Comparison of ENCODE assay signal across 8 mouse cellular contexts in genomic region chr2:90870136-90870601, GRCm38 (mm10). TPM values are rescaled to one million over a fixed set of nuclear protein-coding genes. Genes with fewer than 3 reads are reported as not detected.
DNase-seq lines count a peak whose midpoint lies in the region; ATAC-seq and TF ChIP-seq lines count a peak whose summit lies in the region.

No protein-coding gene starts in this region.

- H3K4me3 ChIP-seq in kidney, embryonic 16.5 days (ENCODE audit: low read length) = no peak overlapping the region
- H3K4me3 ChIP-seq in kidney, adult 2 months (ENCODE audit: insufficient read depth, low read depth, low read length) = no peak overlapping the region
- no peak overlapping the region for H3K4me3 ChIP-seq in bone marrow, adult 2 months (replicated peaks; ENCODE audit: control insufficient read depth, low read depth, low read length)
- peak overlapping the region; percentile 31 for H3K4me3 ChIP-seq in heart, embryonic 10.5 days
- H3K4me3 ChIP-seq in liver, embryonic 11.5 days (ENCODE audit: low read depth, low read length) = 0 out of 2 replicates have a peak overlapping the region, but pooled peaks have one; percentile 8

- no peak overlapping the region for H3K4me2 ChIP-seq in kidney, embryonic 16.5 days (replicated peaks; ENCODE audit: low read depth, low read length)
- peak overlapping the region; percentile 53 for H3K4me2 ChIP-seq in liver, embryonic 11.5 days

- no peak for TF ChIP-seq CTCF in kidney, adult 2 months (conservative IDR thresholded peaks at IDR 0.05; ENCODE audit: insufficient read depth, insufficient read length, low read depth, low read length)
- TF ChIP-seq CTCF in bone marrow, adult 2 months (IDR thresholded peaks at IDR 0.05; ENCODE audit: control insufficient read depth, insufficient read depth, low read length) = no peak

- no peak for TF ChIP-seq POLR2A in kidney, adult 2 months (IDR thresholded peaks at IDR 0.05; ENCODE audit: low read depth, low read length)
- TF ChIP-seq POLR2A in bone marrow, adult 2 months (IDR thresholded peaks at IDR 0.05; ENCODE audit: borderline replicate concordance, control insufficient read depth, low read depth, low read length) = no peak

- H3K9ac ChIP-seq in kidney, embryonic 16.5 days (replicated peaks; ENCODE audit: low read length) = no peak overlapping the region
- H3K9ac ChIP-seq in liver, embryonic 11.5 days (ENCODE audit: low read depth, low read length) = 0 out of 2 replicates have a peak overlapping the region, but pooled peaks have one; percentile 6

- peaks cover 16% of the 10 kb centered on the region for H3K36me3 ChIP-seq in kidney, embryonic 16.5 days (ENCODE audit: insufficient read depth, low read length)
- peaks cover 4% of the 10 kb centered on the region for H3K36me3 ChIP-seq in kidney, adult 2 months (ENCODE audit: control insufficient read depth, insufficient read depth, low read length)
- H3K36me3 ChIP-seq in heart, embryonic 10.5 days = peaks cover 31% of the 10 kb centered on the region
- H3K36me3 ChIP-seq in liver, embryonic 11.5 days (ENCODE audit: control insufficient read depth, insufficient read depth, low read length) = peaks cover 3% of the 10 kb centered on the region

- no peaks in the 10 kb centered on the region for H3K4me1 ChIP-seq in kidney, embryonic 16.5 days (ENCODE audit: insufficient read depth, low read length)
- H3K4me1 ChIP-seq in kidney, adult 2 months (ENCODE audit: control insufficient read depth, insufficient read depth, low read length) = no peaks in the 10 kb centered on the region
- no peaks in the 10 kb centered on the region; the same call in 1 of the 2 replicates for H3K4me1 ChIP-seq in bone marrow, adult 2 months (ENCODE audit: control insufficient read depth, insufficient read depth, low read length)
- peaks cover 40% of the 10 kb centered on the region for H3K4me1 ChIP-seq in heart, embryonic 10.5 days
- peaks cover 34% of the 10 kb centered on the region for H3K4me1 ChIP-seq in liver, embryonic 11.5 days (replicated peaks; ENCODE audit: control insufficient read depth, insufficient read depth, low read length)

- DNase-seq in kidney, adult 2 months = no peak
- DNase-seq in heart, embryonic 10.5 days (ENCODE audit: low spot score) = peak; percentile 95
- DNase-seq in liver, embryonic 11.5 days (ENCODE audit: low spot score) = no peak
- peak; percentile 54 for DNase-seq in skeletal muscle tissue, adult 2 months (ENCODE audit: low read depth, low spot score)
- DNase-seq in adrenal gland, postnatal 36 days = no peak
- no peak for DNase-seq in retina, embryonic 14.5 days (ENCODE audit: low spot score)

- H3K27ac ChIP-seq in kidney, embryonic 16.5 days (ENCODE audit: low read length) = no peak overlapping the region
- no peak overlapping the region for H3K27ac ChIP-seq in kidney, adult 2 months (ENCODE audit: insufficient read depth, low read depth, low read length)
- peak overlapping the region; percentile 56 for H3K27ac ChIP-seq in bone marrow, adult 2 months (ENCODE audit: control insufficient read depth, insufficient read depth, low read depth, low read length, poor library complexity)
- peak overlapping the region; percentile 89 for H3K27ac ChIP-seq in heart, embryonic 10.5 days
- H3K27ac ChIP-seq in liver, embryonic 11.5 days (ENCODE audit: low read depth, low read length) = peak overlapping the region; percentile 81

- no peaks in the 10 kb centered on the region for H3K9me3 ChIP-seq in kidney, embryonic 16.5 days (ENCODE audit: low read length)
- H3K9me3 ChIP-seq in heart, embryonic 10.5 days = no peaks in the 10 kb centered on the region
- no peaks in the 10 kb centered on the region for H3K9me3 ChIP-seq in liver, embryonic 11.5 days (ENCODE audit: control insufficient read depth, low read length)

- WGBS in kidney, embryonic 16.5 days = 34% methylated on average over 4 of the region's 4 CpGs
- 31% methylated on average over 4 of the region's 4 CpGs for WGBS in kidney, adult 2 months
- 43% methylated on average over 4 of the region's 4 CpGs for whole genome bisulfite sequencing in bone marrow, adult 2 months
- 4% methylated on average over 4 of the region's 4 CpGs for WGBS in heart, embryonic 10.5 days
- 11% methylated on average over 4 of the region's 4 CpGs for WGBS in liver, embryonic 11.5 days

- no peaks in the 10 kb centered on the region for H3K27me3 ChIP-seq in kidney, embryonic 16.5 days (ENCODE audit: insufficient read depth, low read length)
- no peaks in the 10 kb centered on the region for H3K27me3 ChIP-seq in kidney, adult 2 months (replicated peaks; ENCODE audit: control insufficient read depth, insufficient read depth, low read length)
- no peaks in the 10 kb centered on the region for H3K27me3 ChIP-seq in heart, embryonic 10.5 days (ENCODE audit: insufficient read depth, poor library complexity, severe bottlenecking)
- H3K27me3 ChIP-seq in liver, embryonic 11.5 days (replicated peaks; ENCODE audit: control insufficient read depth, insufficient read depth, low read length) = no peaks in the 10 kb centered on the region

- ATAC-seq in kidney, embryonic 16.5 days (ENCODE audit: low FRiP score, low TSS enrichment) = 0 out of 2 replicates have a peak, but pooled peaks have one; percentile 22
- ATAC-seq in liver, embryonic 11.5 days (replicated peaks; ENCODE audit: low FRiP score) = peak; percentile 91

RNA-seq across cellular contexts. Expression of gene C1qtnf4, which starts 15.5 kb away (rescaled TPM):
- 6.5 and 7.0 TPM in 2 replicates for polyA plus RNA-seq in kidney, embryonic 16.5 days (2015; fragmentation: Nextera tagmentation; extraction: Ambion mirVana)
- 9.9 and 11.1 TPM in 2 replicates for polyA plus RNA-seq in kidney, adult 2 months (2012; rRNA removed)
- not detected in 2 replicates for polyA plus RNA-seq in bone marrow, adult 2 months (2011; ENCODE audit: insufficient read depth, insufficient read length, low replicate concordance, missing spikeins)
- 8.6 and 11.1 TPM in 2 replicates for polyA plus RNA-seq in heart, embryonic 10.5 days (2016; fragmentation: Nextera tagmentation; extraction: Ambion mirVana)
- 6.6 and 6.9 TPM in 2 replicates for polyA plus RNA-seq in liver, embryonic 11.5 days (2014; fragmentation: Nextera tagmentation; extraction: Ambion mirVana)
- total RNA-seq in adrenal gland, postnatal 36 days (2021) = 1 to 10 TPM in 1 of 2 experiments, under 1 TPM in 1; 0.56 to 1.1 TPM

RNA-seq across cellular contexts. Expression of gene Mtch2, which starts 23.2 kb away (rescaled TPM):
- polyA plus RNA-seq in kidney, embryonic 16.5 days (2015; fragmentation: Nextera tagmentation; extraction: Ambion mirVana) = 240 and 244 TPM in 2 replicates
- polyA plus RNA-seq in kidney, adult 2 months (2012; rRNA removed) = 109 and 144 TPM in 2 replicates
- polyA plus RNA-seq in bone marrow, adult 2 months (2011; ENCODE audit: insufficient read depth, insufficient read length, low replicate concordance, missing spikeins) = 37.8 and 113 TPM in 2 replicates
- polyA plus RNA-seq in heart, embryonic 10.5 days (2016; fragmentation: Nextera tagmentation; extraction: Ambion mirVana) = 252 and 254 TPM in 2 replicates
- polyA plus RNA-seq in liver, embryonic 11.5 days (2014; fragmentation: Nextera tagmentation; extraction: Ambion mirVana) = 218 and 231 TPM in 2 replicates
- 100 to 1,000 TPM; 242 to 275 TPM for total RNA-seq in adrenal gland, postnatal 36 days (2021)

RNA-seq across cellular contexts. Expression of gene Kbtbd4, which starts 34.4 kb away (rescaled TPM):
- 46.8 and 50.2 TPM in 2 replicates for polyA plus RNA-seq in kidney, embryonic 16.5 days (2015; fragmentation: Nextera tagmentation; extraction: Ambion mirVana)
- polyA plus RNA-seq in kidney, adult 2 months (2012; rRNA removed) = 18.8 and 19.0 TPM in 2 replicates
- 3.9 and 8.2 TPM in 2 replicates for polyA plus RNA-seq in bone marrow, adult 2 months (2011; ENCODE audit: insufficient read depth, insufficient read length, low replicate concordance, missing spikeins)
- 33.2 and 42.2 TPM in 2 replicates for polyA plus RNA-seq in heart, embryonic 10.5 days (2016; fragmentation: Nextera tagmentation; extraction: Ambion mirVana)
- 32.6 and 34.4 TPM in 2 replicates for polyA plus RNA-seq in liver, embryonic 11.5 days (2014; fragmentation: Nextera tagmentation; extraction: Ambion mirVana)
- 10 to 100 TPM; 32.4 to 37.5 TPM for total RNA-seq in adrenal gland, postnatal 36 days (2021)

RNA-seq across cellular contexts. Expression of gene Ndufs3, which starts 34.5 kb away (rescaled TPM):
- polyA plus RNA-seq in kidney, embryonic 16.5 days (2015; fragmentation: Nextera tagmentation; extraction: Ambion mirVana) = 246 and 251 TPM in 2 replicates
- polyA plus RNA-seq in kidney, adult 2 months (2012; rRNA removed) = 344 and 416 TPM in 2 replicates
- polyA plus RNA-seq in bone marrow, adult 2 months (2011; ENCODE audit: insufficient read depth, insufficient read length, low replicate concordance, missing spikeins) = 50.8 and 57.6 TPM in 2 replicates
- polyA plus RNA-seq in heart, embryonic 10.5 days (2016; fragmentation: Nextera tagmentation; extraction: Ambion mirVana) = 276 and 329 TPM in 2 replicates
- 223 and 236 TPM in 2 replicates for polyA plus RNA-seq in liver, embryonic 11.5 days (2014; fragmentation: Nextera tagmentation; extraction: Ambion mirVana)
- total RNA-seq in adrenal gland, postnatal 36 days (2021) = 100 to 1,000 TPM; 365 to 412 TPM

Comparison
In these comparisons a context has a peak if more than half of its experiments do, and no peak if none do; other contexts are left out.
1. H3K27ac ChIP-seq: peak in bone marrow, adult 2 months (single experiment), heart, embryonic 10.5 days (single experiment) and liver, embryonic 11.5 days (single experiment); none in kidney, embryonic 16.5 days (single experiment) and kidney, adult 2 months (single experiment).
2. H3K4me3 ChIP-seq: peak in heart, embryonic 10.5 days (single experiment) and liver, embryonic 11.5 days (single experiment); none in kidney, embryonic 16.5 days (single experiment), kidney, adult 2 months (single experiment) and bone marrow, adult 2 months (single experiment).
3. DNase-seq: peak in heart, embryonic 10.5 days (single experiment) and skeletal muscle tissue, adult 2 months (single experiment); none in kidney, adult 2 months (single experiment), liver, embryonic 11.5 days (single experiment), adrenal gland, postnatal 36 days (0 of 2) and retina, embryonic 14.5 days (single experiment).